Mouse (Mus musculus) kidney, postnatal 0 days (tissue): ENCODE results near the gene Gm3336. TPM values are rescaled to one million over a fixed set of nuclear protein-coding genes. Genes with fewer than 3 reads are reported as not detected.

Experiments used
- ATAC-seq: fragments of 200-750 bp; cut with Nextera tagmentation; replicated peaks from 2 replicates; pipeline ENCODE4 v1.8.0; 2017; ENCODE audit warnings: low read depth, moderate number of reproducible peaks, moderate TSS enrichment, moderate library complexity; ENCODE audit not compliant: low FRiP score
- DNase-seq: peaks from one replicate; pipeline ENCODE4 v3.0.0-alpha.2; 2016; ENCODE audit warnings: low spot score
- H3K27ac ChIP-seq: fragments of 300-500 bp; sonication (generic); 2 replicates; pipeline ENCODE4 v1.5.1; 2014; ENCODE audit warnings: mild to moderate bottlenecking
- H3K27me3 ChIP-seq: fragments of 300-500 bp; sonication (generic); 2 replicates; pipeline ENCODE4 v1.6.1; 2014; ENCODE audit warnings: low read length, mixed read lengths; ENCODE audit not compliant: insufficient read depth
- H3K36me3 ChIP-seq: fragments of 300-500 bp; sonication (generic); 2 replicates; pipeline ENCODE4 v1.6.1; 2014; ENCODE audit warnings: low read length, mixed read lengths; ENCODE audit not compliant: insufficient read depth
- H3K4me1 ChIP-seq: fragments of 300-500 bp; sonication (generic); replicated peaks from 2 replicates; pipeline ENCODE4 v1.6.1; 2014; ENCODE audit warnings: antibody characterized with exemption, low read length, mixed read lengths; ENCODE audit not compliant: insufficient read depth
- H3K4me2 ChIP-seq: fragments of 300-500 bp; sonication (generic); 2 replicates; pipeline ENCODE4 v1.6.1; 2014; ENCODE audit warnings: mild to moderate bottlenecking, low read length, moderate library complexity, mixed read lengths
- H3K4me3 ChIP-seq: fragments of 300-500 bp; sonication (generic); replicated peaks from 2 replicates; pipeline ENCODE4 v1.5.1; 2014; ENCODE audit warnings: low read depth, low read length
- H3K9ac ChIP-seq: fragments of 300-500 bp; sonication (generic); 2 replicates; pipeline ENCODE4 v1.6.1; 2014; ENCODE audit warnings: low read depth, low read length
- H3K9me3 ChIP-seq: fragments of 300-500 bp; sonication (generic); replicated peaks from 2 replicates; pipeline ENCODE4 v1.6.1; 2016; ENCODE audit warnings: low read length, inconsistent platforms, mixed read lengths
- CTCF ChIP-seq: IDR thresholded peaks from 2 replicates; pipeline ENCODE4 v1.5.1; 2016; ENCODE audit warnings: antibody characterized with exemption, low read depth, mild to moderate bottlenecking, moderate library complexity
- WGBS: fragments of 180-500 bp; shearing (Covaris S2); extraction: QIAGEN DNeasy Blood & Tissue Kit; methylation state at CpG from one replicate; pipeline ENCODE4 v1.1.7; 2014; 5-methylcytosine and 5-hydroxymethylcytosine counted together
- polyA plus RNA-seq: library from polyadenylated mRNA; unstranded; fragments of >200 nt; fragmentation: Nextera tagmentation; extraction: Ambion mirVana; gene quantifications from 2 replicates; pipeline ENCODE4 v1.2.1, GENCODE M21; 2015

The Gm3336 gene
- polyA plus RNA-seq, 1 experiment from 2014 or later: 0.74 TPM

DNA sequence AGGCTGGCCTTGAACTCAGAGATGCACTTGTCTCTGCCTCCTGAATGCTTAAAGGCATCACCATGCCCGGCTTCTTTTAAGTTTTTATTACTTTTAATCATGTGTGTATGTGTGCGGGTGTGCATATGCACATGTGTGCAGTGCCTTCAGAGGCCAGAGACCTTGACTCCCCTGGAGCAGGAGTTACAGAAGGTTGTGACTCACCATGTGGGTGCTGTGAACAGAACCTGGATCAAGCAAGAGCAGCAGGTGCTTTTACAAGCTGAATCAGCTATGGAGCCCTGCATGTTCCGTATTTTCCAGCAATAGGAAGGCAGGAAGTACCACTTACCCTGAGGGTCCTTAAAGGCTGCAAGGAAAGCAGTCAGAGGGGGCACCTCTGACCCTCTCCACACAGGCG is 27.1 kb upstream of the Gm3336 start:
- no peak for DNase-seq
- no peaks in the 10 kb centered on the region for H3K36me3 ChIP-seq
- ATAC-seq: no peak
- H3K9me3 ChIP-seq: no peaks in the 10 kb centered on the region
- no peaks in the 10 kb centered on the region for H3K27me3 ChIP-seq
- H3K9ac ChIP-seq: 0 out of 2 replicates have a peak overlapping the region, but pooled peaks have one; percentile 48
- H3K27ac ChIP-seq: peak overlapping the region; percentile 54
- WGBS: 53% methylated on average over 4 of the region's 4 CpGs
- no peak for TF ChIP-seq CTCF
- H3K4me2 ChIP-seq: peak overlapping the region; percentile 48; the same call in 1 of the 2 replicates
- H3K4me3 ChIP-seq: no peak overlapping the region
- peaks cover 19% of the 10 kb centered on the region for H3K4me1 ChIP-seq

DNA sequence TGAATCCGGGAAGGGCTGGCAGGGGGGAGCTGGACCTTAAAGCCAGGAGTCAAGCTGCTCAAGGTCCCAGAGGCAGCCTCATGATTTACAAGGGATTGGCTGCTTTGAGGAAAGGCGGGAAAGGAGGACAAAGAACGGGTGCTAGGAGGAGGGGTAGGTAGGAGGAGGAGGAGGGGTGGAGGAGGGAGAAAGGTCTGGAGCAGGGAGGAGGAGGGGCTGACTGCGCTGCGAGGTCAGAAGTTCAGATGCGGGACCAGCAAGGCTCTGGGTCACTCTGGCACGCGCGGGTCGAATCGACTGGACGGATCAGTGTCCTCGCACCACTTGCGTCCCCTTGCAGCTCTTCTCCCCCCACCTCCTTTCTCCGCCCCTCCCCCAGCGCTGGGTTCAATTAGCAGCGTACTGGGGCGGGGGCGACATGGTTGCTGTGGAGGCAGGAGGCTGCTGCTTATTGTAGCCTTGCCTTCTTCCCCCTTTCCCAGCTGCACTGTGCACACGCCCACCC is 26.6 kb upstream of the Gm3336 start:
- 2% methylated on average over 20 of the region's 20 CpGs for WGBS

GRCm38 (mm10) chr8:70693636-70694035 is 24.7 kb upstream of the Gm3336 start:
- 58% methylated on average over 5 of the region's 5 CpGs for WGBS
- H3K4me1 ChIP-seq: peaks cover 36% of the 10 kb centered on the region

More for the DNA sequence above, 26.6 kb upstream of the Gm3336 start:
- no peaks in the 10 kb centered on the region for H3K27me3 ChIP-seq
- H3K36me3 ChIP-seq: no peaks in the 10 kb centered on the region
- peak overlapping the region; percentile 48 for H3K4me2 ChIP-seq
- DNase-seq (peak; percentile 76), ATAC-seq (peak; percentile 44)
- peak overlapping the region; percentile 48 for H3K9ac ChIP-seq
- H3K9me3 ChIP-seq: no peaks in the 10 kb centered on the region
- H3K4me1 ChIP-seq: peaks cover 22% of the 10 kb centered on the region
- peak overlapping the region; percentile 54 for H3K27ac ChIP-seq
- H3K4me3 ChIP-seq: no peak overlapping the region
- TF ChIP-seq CTCF: no peak

DNA sequence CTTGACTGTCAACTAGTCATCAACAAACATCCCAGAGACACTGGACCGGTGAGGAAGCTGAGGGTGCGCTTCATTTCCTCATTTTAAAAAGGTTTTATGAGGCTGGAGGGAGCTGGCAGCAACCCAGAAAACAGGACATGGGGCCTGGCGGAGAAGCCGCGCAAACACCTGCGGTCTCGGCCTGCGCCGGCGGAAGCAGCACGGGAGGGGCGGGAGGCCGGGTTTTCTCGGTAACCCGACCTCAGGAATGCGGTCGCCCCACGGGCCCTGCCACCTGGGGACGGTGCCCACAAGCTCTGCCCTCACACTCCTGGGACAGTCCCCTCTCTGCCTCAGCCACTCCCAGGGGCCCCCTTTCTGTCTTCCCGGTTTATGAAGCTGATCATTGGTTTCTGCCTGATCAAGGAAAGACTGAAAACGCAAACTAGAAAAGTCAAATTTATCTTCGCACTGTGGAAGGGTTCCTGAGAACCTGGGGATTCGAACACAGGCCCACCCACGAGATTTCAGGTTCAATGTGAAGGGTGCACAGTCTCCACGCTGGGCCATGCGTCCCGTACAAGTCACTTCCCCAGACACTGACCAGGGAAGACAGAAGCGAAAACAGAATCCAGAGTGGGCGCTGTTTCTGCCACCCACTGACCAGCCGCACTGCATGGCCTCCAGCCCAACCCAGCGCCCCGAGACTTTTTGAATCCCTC is 22.9 kb upstream of the Gm3336 start:
- Histone ChIP-seq H3K4me3 (no peak overlapping the region), H3K27ac (peak overlapping the region; percentile 99), H3K36me3 (no peaks in the 10 kb centered on the region), H3K4me2 (0 out of 2 replicates have a peak overlapping the region, but pooled peaks have one; percentile 53), H3K9ac (peak overlapping the region; percentile 44; the same call in 1 of the 2 replicates), H3K9me3 (no peaks in the 10 kb centered on the region), H3K4me1 (peaks cover 36% of the 10 kb centered on the region), H3K27me3 (no peaks in the 10 kb centered on the region)
- DNase-seq (peak; percentile 43), ATAC-seq (no peak)
- WGBS: 22% methylated on average over 32 of the region's 32 CpGs
- TF ChIP-seq CTCF: no peak

More at GRCm38 (mm10) chr8:70693636-70694035, 24.7 kb upstream of the Gm3336 start:
- H3K9me3 ChIP-seq: no peaks in the 10 kb centered on the region
- TF ChIP-seq CTCF: no peak
- H3K27me3 ChIP-seq: no peaks in the 10 kb centered on the region
- H3K4me2 ChIP-seq: no peak overlapping the region
- no peak overlapping the region for H3K27ac ChIP-seq
- no peak for ATAC-seq
- H3K36me3 ChIP-seq: no peaks in the 10 kb centered on the region
- no peak overlapping the region for H3K4me3 ChIP-seq
- DNase-seq: no peak
- H3K9ac ChIP-seq: no peak overlapping the region

GRCm38 (mm10) chr8:70696019-70696885 is 22.1 kb upstream of the Gm3336 start:
- peak overlapping the region; percentile 21 for H3K4me3 ChIP-seq
- peak overlapping the region; percentile 44; the same call in 1 of the 2 replicates for H3K9ac ChIP-seq
- H3K36me3 ChIP-seq: no peaks in the 10 kb centered on the region
- H3K4me2 ChIP-seq: peak overlapping the region; percentile 53
- H3K9me3 ChIP-seq: no peaks in the 10 kb centered on the region
- 4% methylated on average over 30 of the region's 31 CpGs for WGBS
- no peaks in the 10 kb centered on the region for H3K27me3 ChIP-seq
- peak overlapping the region; percentile 99 for H3K27ac ChIP-seq
- peak; percentile 86 for DNase-seq
- H3K4me1 ChIP-seq: peaks cover 39% of the 10 kb centered on the region
- TF ChIP-seq CTCF: no peak
- peak; percentile 5 for ATAC-seq

DNA sequence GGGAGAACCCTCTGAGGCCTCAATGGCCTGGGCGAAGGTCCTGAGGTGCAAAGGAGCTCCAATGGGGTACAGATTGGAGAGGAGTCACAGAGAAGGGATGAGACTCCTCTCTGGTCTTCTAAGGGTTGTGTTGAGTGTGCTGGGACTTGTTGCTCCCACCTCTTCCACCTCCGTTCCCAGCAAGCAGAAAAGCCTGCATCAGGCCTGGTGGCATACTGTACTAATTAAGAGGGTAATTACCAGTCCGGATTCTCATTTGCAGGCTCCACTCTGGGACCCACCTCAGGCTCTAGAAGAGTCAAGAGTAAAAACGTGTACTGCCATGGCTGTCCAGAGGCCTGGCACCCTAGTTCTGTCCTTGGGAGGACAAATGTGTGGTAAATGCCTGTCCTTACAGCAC is 21.4 kb upstream of the Gm3336 start:
- H3K27me3 ChIP-seq: no peaks in the 10 kb centered on the region
- H3K36me3 ChIP-seq: no peaks in the 10 kb centered on the region
- H3K9ac ChIP-seq: peak overlapping the region; percentile 44; the same call in 1 of the 2 replicates
- peak overlapping the region; percentile 21; the same call in 1 of the 2 replicates for H3K4me3 ChIP-seq
- H3K4me1 ChIP-seq: peaks cover 35% of the 10 kb centered on the region
- H3K4me2 ChIP-seq: peak overlapping the region; percentile 53
- H3K27ac ChIP-seq: peak overlapping the region; percentile 99
- ATAC-seq (no peak), DNase-seq (no peak)
- 37% methylated on average over 4 of the region's 4 CpGs for WGBS
- no peaks in the 10 kb centered on the region for H3K9me3 ChIP-seq
- no peak for TF ChIP-seq CTCF
